Mouse (Mus musculus) kidney, adult 8-10 months (tissue): ENCODE data around the gene Ccdc182.

Source experiments
- DNase-seq, 2 experiments: peaks; one replicate each; pipeline ENCODE4 v3.0.0; 2022

Ccdc182 gene

GRCm38 (mm10) chr11:88281428-88282119, 12.3 kb upstream of the Ccdc182 start:
- no peak for DNase-seq

- no peak for DNase-seq
These were observed 11.3 kb upstream of the Ccdc182 start for GRCm38 (mm10) chr11:88282516-88282915.

- DNase-seq = no peak
These were observed 7.8 kb upstream of the Ccdc182 start for GRCm38 (mm10) chr11:88286019-88286418.

- no peak for DNase-seq
These were observed 5.5 kb upstream of the Ccdc182 start for GRCm38 (mm10) chr11:88288400-88288799.

GRCm38 (mm10) chr11:88288805-88289340, 5.0 kb upstream of the Ccdc182 start:
- no peak for DNase-seq

- no peak for DNase-seq
These were observed 2.6 kb upstream of the Ccdc182 start for GRCm38 (mm10) chr11:88291245-88291644.

- no peak for DNase-seq
These were observed 2.2 kb upstream of the Ccdc182 start for GRCm38 (mm10) chr11:88291688-88292087.

- DNase-seq = no peak
These were observed 494 bp downstream of the Ccdc182 start for GRCm38 (mm10) chr11:88294394-88294710.

- DNase-seq = peak; percentile 60 to 73
These were observed 1.4 kb downstream of the Ccdc182 start for GRCm38 (mm10) chr11:88295298-88295697.

- DNase-seq = peak in 1 of 2 experiments; percentile 48
These were observed 3.7 kb downstream of the Ccdc182 start for GRCm38 (mm10) chr11:88297526-88297925.

- no peak for DNase-seq
These were observed 5.5 kb downstream of the Ccdc182 start for GRCm38 (mm10) chr11:88299345-88299744.

GRCm38 (mm10) chr11:88301619-88302018, 7.8 kb downstream of the Ccdc182 start:
- no peak for DNase-seq

GRCm38 (mm10) chr11:88305759-88306158, 11.9 kb downstream of the Ccdc182 start:
- DNase-seq = no peak

GRCm38 (mm10) chr11:88307616-88308543, 14.0 kb downstream of the Ccdc182 start:
- no peak for DNase-seq

GRCm38 (mm10) chr11:88309059-88309700, 15.3 kb downstream of the Ccdc182 start:
- no peak for DNase-seq

- DNase-seq = no peak
These were observed 16.9 kb downstream of the Ccdc182 start for GRCm38 (mm10) chr11:88310773-88311172.

- DNase-seq = no peak
These were observed 17.7 kb downstream of the Ccdc182 start for GRCm38 (mm10) chr11:88311606-88312005.

GRCm38 (mm10) chr11:88313512-88313911, 19.7 kb downstream of the Ccdc182 start:
- no peak for DNase-seq

GRCm38 (mm10) chr11:88314471-88314870, 20.6 kb downstream of the Ccdc182 start:
- DNase-seq = no peak

- DNase-seq = no peak
These were observed 21.5 kb downstream of the Ccdc182 start for GRCm38 (mm10) chr11:88315393-88315792.

- no peak for DNase-seq
These were observed 25.0 kb downstream of the Ccdc182 start for GRCm38 (mm10) chr11:88318850-88319249.

- DNase-seq = no peak
These were observed 33.2 kb downstream of the Ccdc182 start for GRCm38 (mm10) chr11:88327016-88327415.
